Mouse (Mus musculus) E14TG2a.4 (cell line): ENCODE measurements around the gene Akt1s1.

Experiments
- H3K27me3 ChIP-seq: 2 replicates; pipeline ENCODE4 v1.6.1; 2014; ENCODE audit warnings: low read length, control low read depth; ENCODE audit not compliant: insufficient read depth
- H3K36me3 ChIP-seq: 2 replicates; pipeline ENCODE4 v1.6.1; 2014; ENCODE audit warnings: low read length, control low read depth; ENCODE audit not compliant: insufficient read depth
- H3K4me1 ChIP-seq: replicated peaks from 2 replicates; pipeline ENCODE4 v1.6.1; 2014; ENCODE audit warnings: low read depth, low read length, control low read depth
- H3K4me3 ChIP-seq: replicated peaks from 2 replicates; pipeline ENCODE4 v1.5.1; 2014; ENCODE audit warnings: mild to moderate bottlenecking, low read length
- H3K9me3 ChIP-seq: 2 replicates; pipeline ENCODE4 v1.6.1; 2014; ENCODE audit warnings: low read length, control low read depth
- CTCF ChIP-seq: conservative IDR thresholded peaks from 2 replicates; pipeline ENCODE4 v1.5.1; 2014; ENCODE audit warnings: low read length
- NANOG ChIP-seq: IDR thresholded peaks from 2 replicates; pipeline ENCODE4 v1.6.1; 2014; ENCODE audit warnings: borderline replicate concordance, low read length, mixed read lengths
- POU5F1 ChIP-seq: IDR thresholded peaks from 2 replicates; pipeline ENCODE4 v1.6.1; 2014; ENCODE audit warnings: low read length, borderline replicate concordance

Gene Akt1s1

DNA sequence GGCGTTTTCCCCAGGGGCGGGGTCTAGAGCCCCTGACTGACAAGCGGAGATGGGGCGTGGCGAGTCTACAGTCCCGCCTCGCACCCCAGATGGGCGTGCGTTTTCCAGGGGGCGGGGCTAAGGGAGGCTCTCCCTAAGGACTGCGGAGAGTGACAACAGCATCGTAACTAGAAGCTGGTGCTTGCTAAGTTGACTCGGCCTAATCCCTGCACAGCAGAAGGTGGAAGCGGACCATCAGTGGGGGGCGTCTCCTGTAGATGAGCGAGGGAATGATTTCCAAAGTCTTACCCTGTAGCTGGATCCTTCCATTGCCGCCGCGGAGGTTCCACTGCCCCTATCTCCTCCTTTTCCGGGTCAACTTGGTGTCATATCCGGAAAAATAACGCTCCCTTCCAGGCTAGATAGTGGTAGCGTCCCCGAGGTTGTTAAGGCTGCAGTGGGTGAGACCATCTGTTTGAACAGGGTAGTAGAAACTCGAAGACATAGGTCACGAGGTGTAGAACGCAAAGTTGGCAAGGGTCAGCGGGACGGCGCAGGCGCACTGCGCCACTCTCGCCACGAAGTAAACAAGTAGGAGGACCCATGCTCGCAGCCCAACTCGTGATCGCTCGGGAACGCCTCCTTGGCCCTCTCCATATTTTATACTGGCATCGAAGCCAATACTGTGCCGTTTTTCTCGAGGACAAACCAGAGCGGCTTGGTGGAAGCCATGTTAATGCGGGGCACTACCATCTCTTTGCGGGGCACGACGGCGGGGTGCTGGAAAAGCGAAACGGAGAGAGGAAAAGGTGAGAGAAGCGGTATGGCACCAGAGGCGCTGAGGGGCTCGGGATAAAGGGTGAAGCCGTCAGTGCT, at the start of gene Akt1s1, which contains the start of gene Tbc1d17:
Gene Akt1s1 (plus strand): TSS at position 431 of the 855 bp plus-strand sequence.
Gene Tbc1d17 (minus strand): TSS at position 519 of the 855 bp plus-strand sequence.
- H3K4me3 ChIP-seq: peak within 1 kb of the TSS; percentile 94
- peaks cover 66% of the 10 kb centered on the region for H3K4me1 ChIP-seq
- no peaks in the 10 kb centered on the region for H3K27me3 ChIP-seq
- TF ChIP-seq CTCF (no peak), NANOG (no peak), POU5F1 (no peak)
- H3K9me3 ChIP-seq: no peaks in the 10 kb centered on the region
- H3K36me3 ChIP-seq: peaks cover 69% of the 10 kb centered on the region

DNA sequence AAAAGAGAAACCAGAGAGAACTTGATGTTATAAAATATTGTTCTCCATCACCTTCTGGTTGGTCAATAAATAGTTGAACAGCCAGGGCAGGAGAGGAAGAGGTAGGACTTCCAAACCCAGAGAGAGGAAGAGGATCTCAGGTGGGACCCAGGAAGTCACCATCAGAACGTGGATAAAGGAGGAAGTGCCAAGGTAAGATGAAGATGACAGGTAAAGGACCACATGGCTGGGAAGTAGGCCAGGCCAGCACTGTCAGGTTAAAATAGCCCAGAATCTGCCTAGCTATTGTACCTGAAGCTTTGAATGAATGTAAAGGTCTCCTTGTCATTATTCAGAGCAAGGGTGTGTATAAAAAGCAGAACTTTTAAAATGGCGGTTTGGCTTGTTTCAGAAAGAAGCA, 39.9 kb upstream of the Akt1s1 start:
- H3K4me1 ChIP-seq: peaks cover 16% of the 10 kb centered on the region
- TF ChIP-seq NANOG (no peak), CTCF (no peak), POU5F1 (no peak)
- peaks cover 21% of the 10 kb centered on the region for H3K36me3 ChIP-seq
- no peak overlapping the region for H3K4me3 ChIP-seq
- H3K9me3 ChIP-seq: no peaks in the 10 kb centered on the region
- no peaks in the 10 kb centered on the region for H3K27me3 ChIP-seq

DNA sequence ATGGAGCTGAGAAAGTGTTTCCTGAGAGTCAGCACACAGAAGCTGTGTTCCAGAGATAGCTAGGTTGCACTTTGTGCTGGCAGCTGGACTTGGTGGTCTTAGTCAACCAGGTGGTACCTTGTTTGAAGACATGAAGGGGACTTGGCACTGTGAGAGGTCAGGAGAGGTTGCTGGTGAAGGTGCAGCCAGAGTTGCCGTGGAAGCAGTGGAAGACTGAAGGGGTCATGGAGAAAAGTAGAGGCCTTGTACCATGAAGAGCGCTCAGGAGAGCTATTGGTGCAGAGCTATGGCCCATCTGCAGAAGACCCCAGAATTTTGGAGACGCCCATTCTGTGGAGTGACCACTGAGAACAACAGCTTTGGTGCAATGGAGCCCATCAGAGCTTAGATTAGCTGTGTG, 39.3 kb upstream of the Akt1s1 start:
- TF ChIP-seq NANOG (no peak), CTCF (no peak), POU5F1 (no peak)
- H3K4me1 ChIP-seq: peaks cover 12% of the 10 kb centered on the region
- no peak overlapping the region for H3K4me3 ChIP-seq
- H3K9me3 ChIP-seq: no peaks in the 10 kb centered on the region
- H3K36me3 ChIP-seq: peaks cover 22% of the 10 kb centered on the region
- no peaks in the 10 kb centered on the region for H3K27me3 ChIP-seq

- Histone ChIP-seq H3K4me1 (peaks cover 21% of the 10 kb centered on the region), H3K4me3 (no peak overlapping the region), H3K36me3 (peaks cover 22% of the 10 kb centered on the region), H3K27me3 (no peaks in the 10 kb centered on the region), H3K9me3 (no peaks in the 10 kb centered on the region)
- TF ChIP-seq CTCF: no peak
- TF ChIP-seq POU5F1: no peak
- no peak for TF ChIP-seq NANOG
Measured at GRCm38 (mm10) chr7:44810365-44810764, 38.4 kb upstream of the Akt1s1 start.

- Histone ChIP-seq H3K4me1 (peaks cover 22% of the 10 kb centered on the region), H3K36me3 (peaks cover 22% of the 10 kb centered on the region), H3K9me3 (no peaks in the 10 kb centered on the region), H3K27me3 (no peaks in the 10 kb centered on the region), H3K4me3 (no peak overlapping the region)
- TF ChIP-seq POU5F1 (no peak), NANOG (no peak), CTCF (no peak)
Measured at GRCm38 (mm10) chr7:44810819-44811557, 37.8 kb upstream of the Akt1s1 start.

- Histone ChIP-seq H3K36me3 (peaks cover 29% of the 10 kb centered on the region), H3K9me3 (no peaks in the 10 kb centered on the region), H3K4me3 (peak overlapping the region; percentile 54), H3K27me3 (no peaks in the 10 kb centered on the region), H3K4me1 (peaks cover 28% of the 10 kb centered on the region)
- no peak for TF ChIP-seq CTCF
- TF ChIP-seq POU5F1: no peak
- TF ChIP-seq NANOG: no peak
Measured at GRCm38 (mm10) chr7:44812651-44813325, 36.0 kb upstream of the Akt1s1 start.

DNA sequence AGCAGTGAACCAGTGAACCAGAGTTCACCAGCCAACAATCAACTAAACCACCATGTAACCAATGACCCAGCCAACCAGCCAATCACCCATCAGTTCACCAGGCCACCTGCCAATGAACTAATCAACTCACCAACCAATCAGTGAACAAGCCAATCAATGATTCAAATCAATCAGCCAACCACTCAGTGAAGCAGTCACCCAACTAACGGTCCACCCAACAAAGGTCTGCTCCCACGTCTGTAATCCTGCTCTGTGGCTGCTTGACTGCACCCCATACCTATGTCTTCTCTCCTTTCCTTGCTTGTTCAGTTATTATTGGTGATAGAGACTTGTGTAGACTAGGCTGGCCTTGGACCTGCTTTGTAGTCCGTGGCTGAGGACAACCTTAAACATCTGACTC, 34.8 kb upstream of the Akt1s1 start:
- Histone ChIP-seq H3K4me3 (no peak overlapping the region), H3K9me3 (no peaks in the 10 kb centered on the region), H3K36me3 (peaks cover 40% of the 10 kb centered on the region), H3K4me1 (peaks cover 40% of the 10 kb centered on the region), H3K27me3 (no peaks in the 10 kb centered on the region)
- TF ChIP-seq CTCF: no peak
- no peak for TF ChIP-seq POU5F1
- no peak for TF ChIP-seq NANOG

- TF ChIP-seq NANOG (no peak), POU5F1 (no peak), CTCF (no peak)
- Histone ChIP-seq H3K36me3 (peaks cover 44% of the 10 kb centered on the region), H3K4me3 (no peak overlapping the region; the same call in 1 of the 2 replicates), H3K4me1 (peaks cover 44% of the 10 kb centered on the region), H3K9me3 (no peaks in the 10 kb centered on the region), H3K27me3 (no peaks in the 10 kb centered on the region)
Measured at GRCm38 (mm10) chr7:44814423-44814822, 34.4 kb upstream of the Akt1s1 start.
